Mouse (Mus musculus): Measurements from ENCODE around the gene Utrn. TPM values are rescaled to one million over a fixed set of nuclear protein-coding genes. Genes with fewer than 3 reads are reported as not detected.

Gene Utrn
- polyA plus RNA-seq, 1 experiment = 14.9 TPM

- WGBS = 90% methylated on average over 2 of the region's 2 CpGs
- no peak for TF ChIP-seq CTCF (IDR thresholded peaks at IDR 0.05; ENCODE audit: extremely low read depth, insufficient read depth, insufficient read length, insufficient replicate concordance)
- no peak for TF ChIP-seq POLR2A (IDR thresholded peaks at IDR 0.05; ENCODE audit: low read depth, low read length)
Measured at GRCm38 (mm10) chr10:12771511-12771910, 97.7 kb downstream of the Utrn start.

GRCm38 (mm10) chr10:12762668-12763067, 106.5 kb downstream of the Utrn start:
- no peak overlapping the region for H3K4me3 ChIP-seq (ENCODE audit: extremely low read depth, insufficient read depth, insufficient read length)

More at GRCm38 (mm10) chr10:12771511-12771910, 97.7 kb downstream of the Utrn start:
- DNase-seq (ENCODE audit: low read depth in 1 of 2, low spot score in 2 of 2) = no peak
- no peaks in the 10 kb centered on the region for H3K4me1 ChIP-seq (ENCODE audit: control insufficient read depth, insufficient read depth, insufficient read length)
- H3K27me3 ChIP-seq (ENCODE audit: control insufficient read depth, insufficient read depth, low read length) = no peaks in the 10 kb centered on the region
- H3K4me3 ChIP-seq (ENCODE audit: extremely low read depth, insufficient read depth, insufficient read length) = no peak overlapping the region
- no peaks in the 10 kb centered on the region for H3K36me3 ChIP-seq (ENCODE audit: control insufficient read depth, insufficient read depth, low read length)
- no peak overlapping the region for H3K27ac ChIP-seq (ENCODE audit: insufficient read depth, low read length)

DNA sequence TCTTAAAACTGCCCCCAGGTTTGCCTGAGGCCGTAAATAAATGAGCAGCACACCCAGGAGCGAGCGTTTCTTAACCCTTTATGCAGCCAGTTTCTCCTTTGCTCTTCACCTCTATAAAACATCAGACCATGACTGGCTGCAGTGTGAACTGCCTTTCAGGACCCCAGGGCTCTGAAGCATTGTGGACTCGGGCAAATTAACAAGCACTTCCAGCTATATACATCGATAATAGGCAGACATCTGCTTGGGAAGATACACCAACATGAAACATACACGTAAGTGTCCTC, 110.5 kb downstream of the Utrn start:
- Histone ChIP-seq H3K27ac (ENCODE audit: insufficient read depth, low read length) (no peak overlapping the region), H3K4me3 (ENCODE audit: extremely low read depth, insufficient read depth, insufficient read length) (no peak overlapping the region), H3K4me1 (ENCODE audit: control insufficient read depth, insufficient read depth, insufficient read length) (no peaks in the 10 kb centered on the region), H3K36me3 (ENCODE audit: control insufficient read depth, insufficient read depth, low read length) (no peaks in the 10 kb centered on the region; the same call in 1 of the 2 replicates), H3K27me3 (ENCODE audit: control insufficient read depth, insufficient read depth, low read length) (no peaks in the 10 kb centered on the region)
- WGBS = 86% methylated on average over 6 of the region's 6 CpGs
- TF ChIP-seq CTCF (IDR thresholded peaks at IDR 0.05; ENCODE audit: extremely low read depth, insufficient read depth, insufficient read length, insufficient replicate concordance) = no peak
- DNase-seq (ENCODE audit: low read depth in 1 of 2, low spot score in 2 of 2) = no peak

More at GRCm38 (mm10) chr10:12762668-12763067, 106.5 kb downstream of the Utrn start:
- Histone ChIP-seq H3K27ac (ENCODE audit: insufficient read depth, low read length) (no peak overlapping the region), H3K27me3 (ENCODE audit: control insufficient read depth, insufficient read depth, low read length) (no peaks in the 10 kb centered on the region), H3K4me1 (ENCODE audit: control insufficient read depth, insufficient read depth, insufficient read length) (no peaks in the 10 kb centered on the region), H3K36me3 (ENCODE audit: control insufficient read depth, insufficient read depth, low read length) (peaks cover 1% of the 10 kb centered on the region; the same call in 1 of the 2 replicates)
- no peak for DNase-seq (ENCODE audit: low read depth in 1 of 2, low spot score in 2 of 2)
- TF ChIP-seq CTCF (IDR thresholded peaks at IDR 0.05; ENCODE audit: extremely low read depth, insufficient read depth, insufficient read length, insufficient replicate concordance) (no peak), POLR2A (IDR thresholded peaks at IDR 0.05; ENCODE audit: low read depth, low read length) (no peak)
- whole genome bisulfite sequencing = 91% methylated on average over 3 of the region's 3 CpGs

DNA sequence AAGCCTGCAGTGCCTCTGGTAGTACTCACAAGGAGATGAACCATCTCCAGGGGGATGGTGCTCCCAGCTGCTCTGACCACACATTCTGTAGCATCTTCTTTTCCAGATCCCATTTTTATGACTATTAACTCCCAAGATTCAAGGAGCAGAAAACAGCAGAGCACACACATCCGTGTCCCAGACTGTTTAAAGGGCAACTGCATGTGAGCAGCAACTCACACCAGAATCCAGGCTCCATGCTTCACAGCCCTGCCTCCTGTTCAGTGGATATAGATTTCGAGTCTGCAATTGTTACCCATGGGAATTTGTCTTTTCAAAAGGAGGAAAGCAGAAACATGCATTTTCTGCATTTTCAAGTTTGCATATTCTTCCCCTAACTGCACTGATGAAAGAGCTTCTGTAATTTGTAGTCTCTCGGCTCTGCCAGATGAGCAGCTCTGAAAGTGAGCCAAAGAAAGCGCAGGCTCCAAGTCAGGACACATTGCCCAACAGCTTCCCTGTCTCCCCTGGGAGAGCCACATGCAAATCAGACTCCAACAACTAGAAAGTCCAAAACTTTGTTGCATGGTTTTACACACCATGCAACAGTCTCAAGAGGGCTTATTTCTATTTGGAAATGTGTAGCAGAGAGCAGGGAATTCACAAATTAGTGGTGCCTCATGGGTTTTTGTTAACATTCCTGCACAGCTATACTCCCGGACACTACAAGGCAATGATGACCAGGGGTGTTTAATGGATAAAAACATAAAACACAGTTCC, 111.0 kb downstream of the Utrn start:
- no peak for DNase-seq (ENCODE audit: low read depth in 1 of 2, low spot score in 2 of 2)
- H3K27me3 ChIP-seq (ENCODE audit: control insufficient read depth, insufficient read depth, low read length) = no peaks in the 10 kb centered on the region
- TF ChIP-seq CTCF (IDR thresholded peaks at IDR 0.05; ENCODE audit: extremely low read depth, insufficient read depth, insufficient read length, insufficient replicate concordance) (no peak), POLR2A (IDR thresholded peaks at IDR 0.05; ENCODE audit: low read depth, low read length) (no peak)
- no peak overlapping the region for H3K4me3 ChIP-seq (ENCODE audit: extremely low read depth, insufficient read depth, insufficient read length)
- no peaks in the 10 kb centered on the region; the same call in 1 of the 2 replicates for H3K36me3 ChIP-seq (ENCODE audit: control insufficient read depth, insufficient read depth, low read length)
- H3K27ac ChIP-seq (ENCODE audit: insufficient read depth, low read length) = no peak overlapping the region
- WGBS = 61% methylated on average over 5 of the region's 5 CpGs
- H3K4me1 ChIP-seq (ENCODE audit: control insufficient read depth, insufficient read depth, insufficient read length) = no peaks in the 10 kb centered on the region

- no peak for DNase-seq (ENCODE audit: low read depth in 1 of 2, low spot score in 2 of 2)
- H3K36me3 ChIP-seq (ENCODE audit: control insufficient read depth, insufficient read depth, low read length) = no peaks in the 10 kb centered on the region; the same call in 1 of the 2 replicates
- H3K4me3 ChIP-seq (ENCODE audit: extremely low read depth, insufficient read depth, insufficient read length) = no peak overlapping the region
- TF ChIP-seq POLR2A (IDR thresholded peaks at IDR 0.05; ENCODE audit: low read depth, low read length) (no peak), CTCF (IDR thresholded peaks at IDR 0.05; ENCODE audit: extremely low read depth, insufficient read depth, insufficient read length, insufficient replicate concordance) (no peak)
- H3K27ac ChIP-seq (ENCODE audit: insufficient read depth, low read length) = no peak overlapping the region
- H3K27me3 ChIP-seq (ENCODE audit: control insufficient read depth, insufficient read depth, low read length) = no peaks in the 10 kb centered on the region
- H3K4me1 ChIP-seq (ENCODE audit: control insufficient read depth, insufficient read depth, insufficient read length) = no peaks in the 10 kb centered on the region
- 57% methylated on average over 4 of the region's 4 CpGs for WGBS
Measured at GRCm38 (mm10) chr10:12756692-12757091, 112.5 kb downstream of the Utrn start.

DNA sequence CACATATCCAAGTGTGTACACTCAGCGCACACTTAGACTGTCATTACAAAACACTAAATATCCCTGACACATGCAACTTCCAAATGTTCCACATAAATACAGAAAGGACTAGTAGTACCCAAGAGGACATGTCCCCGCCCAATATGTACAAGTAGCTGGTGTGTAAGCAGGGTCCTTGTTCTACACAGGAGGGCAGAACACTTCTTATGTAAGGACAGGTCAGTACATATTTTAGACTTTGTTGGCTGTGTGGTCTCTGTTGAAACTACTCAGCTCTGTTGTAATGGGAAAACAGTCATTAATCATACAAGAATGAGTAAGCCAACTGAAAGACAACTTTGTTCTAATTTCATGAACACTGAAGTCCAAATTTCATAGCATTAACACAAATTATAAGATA, 114.3 kb downstream of the Utrn start:
- DNase-seq (ENCODE audit: low read depth in 1 of 2, low spot score in 2 of 2) = no peak
- WGBS = 93% methylated on average over 2 of the region's 2 CpGs

DNA sequence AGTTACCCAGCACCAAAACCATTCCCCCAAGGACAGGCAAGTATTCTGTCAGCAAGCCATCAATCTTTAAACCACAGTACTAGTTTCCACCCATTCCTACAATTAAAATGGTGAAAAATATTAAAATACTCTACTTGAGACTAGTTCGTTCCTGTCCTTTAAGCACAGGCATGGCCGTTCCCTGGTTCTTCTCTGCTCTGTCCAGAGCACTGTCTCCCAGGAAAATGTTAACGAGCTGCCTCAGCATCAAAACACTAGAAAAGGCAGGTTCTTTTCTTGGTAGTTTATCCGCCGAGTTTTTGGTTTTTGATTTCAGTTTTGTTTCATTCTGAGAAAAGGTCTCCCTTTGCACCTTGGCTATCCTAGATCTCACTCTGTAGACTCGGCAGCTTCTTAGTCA, 115.0 kb downstream of the Utrn start:
- H3K36me3 ChIP-seq (ENCODE audit: control insufficient read depth, insufficient read depth, low read length) = peaks cover 7% of the 10 kb centered on the region
- H3K27ac ChIP-seq (ENCODE audit: insufficient read depth, low read length) = no peak overlapping the region
- H3K4me3 ChIP-seq (ENCODE audit: extremely low read depth, insufficient read depth, insufficient read length) = no peak overlapping the region
- TF ChIP-seq POLR2A (IDR thresholded peaks at IDR 0.05; ENCODE audit: low read depth, low read length) (no peak), CTCF (IDR thresholded peaks at IDR 0.05; ENCODE audit: extremely low read depth, insufficient read depth, insufficient read length, insufficient replicate concordance) (no peak)
- no peak for DNase-seq (ENCODE audit: low read depth in 1 of 2, low spot score in 2 of 2)
- H3K27me3 ChIP-seq (ENCODE audit: control insufficient read depth, insufficient read depth, low read length) = no peaks in the 10 kb centered on the region
- WGBS = 86% methylated on average over 6 of the region's 6 CpGs
- no peaks in the 10 kb centered on the region for H3K4me1 ChIP-seq (ENCODE audit: control insufficient read depth, insufficient read depth, insufficient read length)

More for the DNA sequence above, 114.3 kb downstream of the Utrn start:
- H3K4me1 ChIP-seq (ENCODE audit: control insufficient read depth, insufficient read depth, insufficient read length) = no peaks in the 10 kb centered on the region
- no peaks in the 10 kb centered on the region for H3K27me3 ChIP-seq (ENCODE audit: control insufficient read depth, insufficient read depth, low read length)
- peaks cover 2% of the 10 kb centered on the region; the same call in 1 of the 2 replicates for H3K36me3 ChIP-seq (ENCODE audit: control insufficient read depth, insufficient read depth, low read length)
- TF ChIP-seq POLR2A (IDR thresholded peaks at IDR 0.05; ENCODE audit: low read depth, low read length) (no peak), CTCF (IDR thresholded peaks at IDR 0.05; ENCODE audit: extremely low read depth, insufficient read depth, insufficient read length, insufficient replicate concordance) (no peak)
- no peak overlapping the region for H3K27ac ChIP-seq (ENCODE audit: insufficient read depth, low read length)
- H3K4me3 ChIP-seq (ENCODE audit: extremely low read depth, insufficient read depth, insufficient read length) = no peak overlapping the region

All from spleen, adult 2 months (tissue).